Mouse (Mus musculus) embryonic facial prominence, embryonic 12.5 days (tissue): Measurements from ENCODE around the gene Ppil1. TPM values are rescaled to one million over a fixed set of nuclear protein-coding genes. Genes with fewer than 3 reads are reported as not detected.
"Not testable (repeated sequence)": the region's sequence is repeated elsewhere in the genome, so short reads cannot be mapped to it uniquely, and the experiment has no call there.

Experiments used
- ATAC-seq: fragments of 200-750 bp; cut with Nextera tagmentation; 2 replicates; pipeline ENCODE4 v1.8.0; 2017; ENCODE audit not compliant: insufficient number of reproducible peaks, insufficient read depth, low FRiP score, low TSS enrichment
- H3K27ac ChIP-seq: fragments of 300-500 bp; sonication (generic); 2 replicates; pipeline ENCODE4 v1.5.1; 2016; ENCODE audit warnings: mild to moderate bottlenecking
- H3K27me3 ChIP-seq: fragments of 300-500 bp; sonication (generic); 2 replicates; pipeline ENCODE4 v1.6.1; 2016; ENCODE audit warnings: mild to moderate bottlenecking, moderate library complexity
- H3K36me3 ChIP-seq: fragments of 300-500 bp; sonication (generic); 2 replicates; pipeline ENCODE4 v1.6.1; 2016; ENCODE audit warnings: mild to moderate bottlenecking
- H3K4me1 ChIP-seq: fragments of 300-500 bp; sonication (generic); 2 replicates; pipeline ENCODE4 v1.6.1; 2016
- H3K4me2 ChIP-seq: fragments of 300-500 bp; sonication (generic); replicated peaks from 2 replicates; pipeline ENCODE4 v1.6.1; 2016; ENCODE audit warnings: mild to moderate bottlenecking, moderate library complexity
- H3K4me3 ChIP-seq: fragments of 300-500 bp; sonication (generic); 2 replicates; pipeline ENCODE4 v1.5.1; 2016; ENCODE audit warnings: mild to moderate bottlenecking
- H3K9ac ChIP-seq: fragments of 300-500 bp; sonication (generic); 2 replicates; pipeline ENCODE4 v1.6.1; 2016; ENCODE audit warnings: mild to moderate bottlenecking, moderate library complexity
- H3K9me3 ChIP-seq: fragments of 300-500 bp; sonication (generic); 2 replicates; pipeline ENCODE4 v1.6.1; 2016; ENCODE audit warnings: mild to moderate bottlenecking, moderate library complexity
- WGBS: fragments of 180-500 bp; shearing (Covaris S2); methylation state at CpG from one replicate; pipeline ENCODE4 v1.1.7; 2016; 5-methylcytosine and 5-hydroxymethylcytosine counted together
- polyA plus RNA-seq: library from polyadenylated mRNA; unstranded; fragments of >200 nt; fragmentation: Nextera tagmentation; extraction: Ambion mirVana; gene quantifications from 2 replicates; pipeline ENCODE4 v1.2.1, GENCODE M21; 2016

Ppil1 gene
- polyA plus RNA-seq, 1 experiment from 2014 or later, result 154 TPM

DNA sequence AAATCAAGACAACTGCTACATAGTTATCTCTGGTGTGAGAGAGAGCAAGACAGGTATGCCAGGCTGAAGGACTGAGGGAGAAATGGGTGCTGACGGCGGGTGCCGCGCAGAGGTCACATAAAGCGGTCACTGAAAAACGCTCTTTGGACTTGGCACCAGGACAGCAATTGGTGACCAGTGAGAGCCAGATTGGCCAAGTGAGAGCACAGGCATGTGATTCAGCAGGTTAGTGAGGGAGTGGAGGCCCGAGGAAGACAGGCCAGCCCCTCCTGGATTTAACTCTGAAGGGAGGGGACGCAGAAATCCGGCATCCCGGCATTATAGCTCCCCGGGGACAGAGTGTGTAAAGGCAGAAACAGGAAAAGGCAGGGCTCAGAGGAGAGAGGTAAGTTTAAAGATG, 9.9 kb upstream of the Ppil1 start:
- WGBS, result 73% methylated on average over 11 of the region's 11 CpGs
- no peak overlapping the region for H3K9ac ChIP-seq
- H3K4me1 ChIP-seq, result peaks cover 4% of the 10 kb centered on the region
- no peak overlapping the region for H3K27ac ChIP-seq
- H3K36me3 ChIP-seq, result no peaks in the 10 kb centered on the region
- H3K9me3 ChIP-seq, result no peaks in the 10 kb centered on the region
- H3K27me3 ChIP-seq, result no peaks in the 10 kb centered on the region
- ATAC-seq, result no peak
- no peak overlapping the region for H3K4me2 ChIP-seq
- H3K4me3 ChIP-seq, result no peak overlapping the region

DNA sequence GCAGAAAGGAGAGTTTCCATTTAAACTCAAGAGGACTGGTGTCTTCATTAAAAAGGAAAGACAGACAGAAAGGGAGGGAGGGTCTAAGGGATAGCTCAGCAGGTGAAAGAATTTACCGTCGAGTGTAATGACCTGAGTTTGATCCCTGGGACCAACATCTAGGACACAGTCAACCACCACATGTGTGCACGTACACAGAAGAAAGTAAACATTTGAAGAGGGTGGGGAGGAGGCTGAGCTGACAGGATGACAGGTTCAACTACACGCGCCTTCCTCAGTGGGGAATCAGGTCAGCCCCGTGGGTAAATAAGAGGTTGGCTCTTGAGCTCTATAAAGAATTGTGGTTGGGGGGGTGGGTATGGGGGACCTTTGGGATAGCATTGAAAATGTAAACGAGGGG, 9.2 kb upstream of the Ppil1 start:
- Histone ChIP-seq H3K4me3 (no peak overlapping the region), H3K4me1 (peaks cover 6% of the 10 kb centered on the region), H3K4me2 (no peak overlapping the region), H3K27ac (no peak overlapping the region), H3K9ac (no peak overlapping the region), H3K36me3 (no peaks in the 10 kb centered on the region), H3K9me3 (no peaks in the 10 kb centered on the region), H3K27me3 (no peaks in the 10 kb centered on the region)
- 82% methylated on average over 7 of the region's 7 CpGs for WGBS
- ATAC-seq, result no peak

DNA sequence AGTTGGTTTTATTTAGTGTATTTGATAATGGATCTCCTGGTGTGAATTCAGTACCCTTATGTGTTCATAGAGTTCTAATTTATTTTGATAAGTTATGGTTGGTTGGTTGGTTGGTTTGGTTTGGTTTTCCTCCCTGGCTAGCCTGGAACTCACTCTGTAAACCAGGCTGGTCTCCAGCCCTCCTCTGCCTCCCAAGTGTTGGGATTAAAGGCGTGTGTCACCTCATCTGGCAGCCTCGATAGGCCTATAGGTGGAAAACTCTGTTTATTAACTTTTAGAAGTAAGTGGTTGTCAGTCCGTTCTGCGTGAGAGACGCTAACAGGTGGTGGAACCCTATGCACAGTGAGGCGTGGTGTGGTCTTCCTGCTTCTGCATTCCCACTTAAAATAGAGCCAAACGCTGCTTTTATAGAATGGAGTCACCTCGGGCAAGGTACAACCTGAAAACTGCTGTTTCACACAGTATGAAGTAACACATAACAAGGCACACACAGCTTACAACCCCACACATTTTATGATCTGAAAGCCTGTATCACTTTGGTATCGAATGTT, 6.2 kb upstream of the Ppil1 start:
- Histone ChIP-seq H3K9me3 (no peaks in the 10 kb centered on the region), H3K27ac (no peak overlapping the region), H3K27me3 (no peaks in the 10 kb centered on the region), H3K4me2 (peak overlapping the region; percentile 60), H3K9ac (no peak overlapping the region), H3K4me1 (peaks cover 10% of the 10 kb centered on the region), H3K36me3 (no peaks in the 10 kb centered on the region), H3K4me3 (no peak overlapping the region)
- no peak for ATAC-seq
- 93% methylated on average over 9 of the region's 9 CpGs for WGBS

DNA sequence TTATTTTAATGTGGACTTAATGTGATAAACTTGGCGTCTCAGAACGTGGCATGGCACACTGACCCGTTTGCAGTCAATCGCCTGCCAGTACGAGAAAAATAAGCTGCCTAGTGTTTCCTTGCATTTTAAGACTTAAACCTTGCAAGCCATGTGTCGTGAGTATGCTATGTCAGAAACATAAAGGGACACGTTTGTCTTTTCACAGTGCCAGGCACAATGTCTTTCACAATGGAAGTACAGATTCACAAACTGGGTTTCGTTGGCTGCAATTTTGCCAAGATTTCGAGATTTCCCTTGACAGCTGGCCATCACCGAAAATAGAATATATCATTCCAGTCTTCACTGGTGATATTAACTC, 5.3 kb upstream of the Ppil1 start:
- no peaks in the 10 kb centered on the region for H3K27me3 ChIP-seq
- peak overlapping the region; percentile 87 for H3K27ac ChIP-seq
- peak overlapping the region; percentile 91 for H3K9ac ChIP-seq
- 22% methylated on average over 10 of the region's 10 CpGs for WGBS
- peak overlapping the region; percentile 78 for H3K4me3 ChIP-seq
- ATAC-seq, result no peak
- H3K9me3 ChIP-seq, result no peaks in the 10 kb centered on the region
- H3K4me2 ChIP-seq, result peak overlapping the region; percentile 60
- peaks cover 13% of the 10 kb centered on the region for H3K4me1 ChIP-seq
- H3K36me3 ChIP-seq, result no peaks in the 10 kb centered on the region

DNA sequence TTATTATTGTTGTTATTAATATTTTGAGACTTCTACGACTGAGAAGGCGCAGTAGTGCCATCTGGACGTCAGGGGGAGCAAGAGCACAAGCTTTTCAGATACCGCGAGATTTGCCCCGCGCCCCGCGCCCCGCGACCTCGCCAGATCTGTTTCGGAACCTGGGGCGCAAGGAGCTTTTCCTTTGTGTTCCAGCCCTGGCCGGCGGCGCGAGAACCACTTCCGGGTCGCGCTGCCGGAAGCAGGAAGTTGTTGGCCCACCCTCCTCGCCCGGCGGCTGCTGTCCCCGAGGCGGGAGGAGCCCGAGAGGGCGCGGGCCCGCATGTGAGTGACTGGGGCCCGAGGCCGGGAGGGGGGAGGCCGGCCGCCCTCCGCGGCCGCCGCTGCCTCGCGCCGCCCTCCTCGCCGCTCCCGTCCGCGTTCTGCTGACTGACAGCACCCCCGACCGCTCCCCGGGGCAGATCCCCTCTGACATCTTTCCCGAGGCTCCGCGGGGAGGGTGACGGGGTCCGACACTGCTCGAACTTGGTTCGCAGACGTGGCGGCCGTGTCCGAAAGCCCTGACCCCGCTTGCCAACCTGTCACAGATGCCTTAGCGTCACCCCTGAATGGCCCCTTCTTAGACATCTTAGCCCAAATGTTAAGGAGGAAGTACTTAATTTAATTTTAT, 4.8 kb upstream of the Ppil1 start, which contains the start of gene BC004004:
TSS of gene BC004004 (plus strand) at position 107 of the 667 bp plus-strand sequence.
- H3K9me3 ChIP-seq, result no peaks in the 10 kb centered on the region
- peak within 1 kb of the TSS; percentile 78 for H3K4me3 ChIP-seq
- no peaks in the 10 kb centered on the region for H3K36me3 ChIP-seq
- peak within 1 kb of the TSS; percentile 60 for H3K4me2 ChIP-seq
- peak within 1 kb of the TSS; percentile 91 for H3K9ac ChIP-seq
- peak within 1 kb of the TSS; percentile 87 for H3K27ac ChIP-seq
- under 1% methylated on average over 47 of the region's 63 CpGs for WGBS
- peak; percentile 64; the same call in 1 of the 2 replicates for ATAC-seq
- peaks cover 14% of the 10 kb centered on the region for H3K4me1 ChIP-seq
- H3K27me3 ChIP-seq, result no peaks in the 10 kb centered on the region

DNA sequence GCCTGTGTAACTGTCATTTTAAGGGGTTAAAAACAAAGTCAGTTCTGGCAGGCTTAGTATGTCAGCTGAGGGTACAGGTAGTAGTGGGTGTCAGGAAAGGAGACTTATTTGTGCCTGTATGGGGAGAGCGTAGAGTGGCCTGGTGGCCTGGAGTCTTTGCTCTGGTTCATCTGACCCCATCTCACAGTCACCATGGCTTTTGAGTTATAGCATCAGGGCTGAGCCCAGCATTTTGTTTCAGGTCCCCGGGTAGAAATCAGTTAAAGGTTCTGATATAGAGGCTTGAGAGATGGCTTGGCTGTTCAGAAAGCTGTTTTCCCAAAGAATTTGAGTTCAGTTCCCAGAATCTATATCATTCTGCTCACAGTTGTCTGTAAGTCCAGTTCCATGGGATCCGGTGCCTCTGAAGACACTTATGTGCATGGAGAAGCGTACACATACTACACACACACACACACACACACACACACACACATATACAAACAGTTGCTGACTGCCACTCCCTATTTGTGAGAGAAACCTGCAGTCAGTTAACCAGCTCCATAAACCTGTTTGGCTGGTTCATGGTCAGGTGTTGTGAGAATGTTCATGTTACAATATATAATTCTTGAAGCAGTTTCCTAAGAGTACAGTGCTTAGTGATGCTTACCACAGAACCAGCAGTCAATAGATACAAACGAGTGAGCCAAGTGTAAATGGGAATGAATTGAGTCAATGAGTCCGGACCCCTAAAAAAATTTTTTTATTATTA, 4.1 kb upstream of the Ppil1 start:
- 0 out of 2 replicates have a peak overlapping the region, but pooled peaks have one; percentile 91 for H3K9ac ChIP-seq
- H3K9me3 ChIP-seq, result no peaks in the 10 kb centered on the region
- no peaks in the 10 kb centered on the region for H3K27me3 ChIP-seq
- peaks cover 16% of the 10 kb centered on the region for H3K4me1 ChIP-seq
- WGBS, result 61% methylated on average over 6 of the region's 6 CpGs
- peak overlapping the region; percentile 60 for H3K4me2 ChIP-seq
- H3K4me3 ChIP-seq, result peak overlapping the region; percentile 78
- no peaks in the 10 kb centered on the region for H3K36me3 ChIP-seq
- no peak; the same call in 1 of the 2 replicates for ATAC-seq
- peak overlapping the region; percentile 87 for H3K27ac ChIP-seq

DNA sequence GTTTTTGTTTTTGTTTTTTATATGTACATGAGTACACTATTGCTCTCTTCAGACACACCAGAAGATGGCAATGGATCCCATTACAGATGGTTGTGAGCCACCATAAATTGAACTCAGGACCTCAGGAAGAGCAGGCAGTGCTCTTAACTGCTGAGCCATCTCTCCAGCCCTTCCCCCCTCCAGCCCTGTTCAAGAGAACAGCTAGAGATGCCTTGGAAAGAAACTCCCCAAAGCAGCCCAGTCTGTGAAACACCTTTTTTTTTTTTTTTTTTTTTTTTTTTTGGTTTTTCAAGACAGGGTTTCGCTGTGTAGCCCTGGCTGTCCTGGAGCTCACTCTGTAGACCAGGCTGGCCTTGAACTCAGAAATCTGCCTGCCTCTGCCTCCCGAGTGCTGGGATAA, 3.1 kb upstream of the Ppil1 start:
- H3K4me1 ChIP-seq, result peaks cover 26% of the 10 kb centered on the region
- not testable (repeated sequence) for ATAC-seq, H3K27me3 ChIP-seq, H3K9ac ChIP-seq, H3K27ac ChIP-seq, H3K4me2 ChIP-seq, H3K9me3 ChIP-seq, H3K36me3 ChIP-seq, H3K4me3 ChIP-seq
- 94% methylated on average over 2 of the region's 2 CpGs for WGBS

DNA sequence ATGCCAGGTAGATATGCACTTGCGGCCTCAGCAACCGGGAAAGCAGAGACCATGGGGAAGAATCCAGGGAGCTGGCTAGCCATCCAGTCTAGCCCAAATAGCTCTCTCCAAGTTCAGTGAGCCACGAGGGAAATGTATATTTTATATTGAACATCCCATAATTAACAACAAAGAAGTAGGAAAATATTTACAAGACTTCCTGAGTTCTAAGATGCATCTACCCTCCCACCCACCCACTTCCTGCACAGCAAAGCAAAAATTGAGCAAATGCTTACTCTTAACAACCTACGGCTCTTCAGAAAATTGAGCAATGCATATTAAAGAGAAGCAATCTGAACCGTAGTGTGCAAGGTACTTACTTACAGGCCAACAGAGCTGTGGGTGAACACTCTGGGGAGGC, 774 bp upstream of the Ppil1 start:
- H3K4me3 ChIP-seq, result 0 out of 2 replicates have a peak overlapping the region, but pooled peaks have one; percentile 89
- H3K9me3 ChIP-seq, result no peaks in the 10 kb centered on the region
- H3K36me3 ChIP-seq, result peaks cover 21% of the 10 kb centered on the region
- peak overlapping the region; percentile 79 for H3K9ac ChIP-seq
- H3K27ac ChIP-seq, result peak overlapping the region; percentile 99
- no peaks in the 10 kb centered on the region for H3K27me3 ChIP-seq
- 87% methylated on average over 5 of the region's 5 CpGs for WGBS
- H3K4me2 ChIP-seq, result peak overlapping the region; percentile 59; the same call in 1 of the 2 replicates
- no peak for ATAC-seq
- H3K4me1 ChIP-seq, result peaks cover 32% of the 10 kb centered on the region

DNA sequence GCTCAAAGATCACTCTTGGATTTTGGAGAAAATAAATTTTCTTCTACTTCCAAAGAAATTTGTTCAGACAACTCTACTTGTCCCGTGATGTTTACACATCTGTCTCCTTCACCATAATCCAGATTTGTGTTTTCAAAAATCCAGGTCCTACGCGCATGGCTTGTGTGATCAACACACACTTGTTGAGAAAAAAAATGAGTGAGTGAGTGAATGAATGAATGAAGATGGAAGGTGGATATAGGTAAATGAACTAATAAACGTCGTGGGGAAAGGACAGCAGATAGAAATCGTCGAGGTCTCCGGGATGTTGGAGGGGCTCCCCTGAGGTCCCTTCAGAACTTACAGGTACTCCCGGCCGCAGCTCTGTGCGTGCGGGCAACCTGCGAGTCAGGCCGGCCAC, 569 bp downstream of the Ppil1 start:
- 1% methylated on average over 14 of the region's 14 CpGs for WGBS

DNA sequence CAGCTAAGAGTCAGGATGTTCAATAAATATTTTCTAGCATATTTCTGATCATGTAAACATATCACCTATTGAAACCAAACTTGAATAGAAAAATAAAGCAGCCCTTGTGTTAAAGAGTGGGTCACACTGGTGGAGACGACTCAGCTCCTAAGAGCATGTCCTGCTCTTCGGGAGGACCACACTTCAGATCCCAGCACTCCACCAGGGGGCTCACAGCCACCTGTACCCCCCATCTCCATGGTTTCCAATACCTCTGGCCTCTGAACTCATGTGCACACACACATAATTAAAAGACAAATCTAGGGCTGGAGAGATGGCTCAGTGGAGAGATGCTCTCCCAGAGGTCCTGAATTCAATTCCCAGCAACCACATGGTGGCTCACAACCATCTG, 1.7 kb downstream of the Ppil1 start:
- Histone ChIP-seq H3K36me3 (peaks cover 36% of the 10 kb centered on the region), H3K4me2 (peak overlapping the region; percentile 59), H3K4me1 (peaks cover 23% of the 10 kb centered on the region), H3K4me3 (no peak overlapping the region), H3K27ac (no peak overlapping the region), H3K9ac (peak overlapping the region; percentile 28; the same call in 1 of the 2 replicates), H3K9me3 (no peaks in the 10 kb centered on the region), H3K27me3 (no peaks in the 10 kb centered on the region)
- ATAC-seq, result no peak
- 61% methylated on average over 2 of the region's 2 CpGs for WGBS

More for the DNA sequence above, 569 bp downstream of the Ppil1 start:
- no peak for ATAC-seq
- Histone ChIP-seq H3K36me3 (peaks cover 24% of the 10 kb centered on the region), H3K4me2 (peak overlapping the region; percentile 59), H3K4me1 (peaks cover 29% of the 10 kb centered on the region), H3K9ac (peak overlapping the region; percentile 79), H3K27me3 (no peaks in the 10 kb centered on the region), H3K4me3 (peak overlapping the region; percentile 89), H3K9me3 (no peaks in the 10 kb centered on the region), H3K27ac (peak overlapping the region; percentile 99)

DNA sequence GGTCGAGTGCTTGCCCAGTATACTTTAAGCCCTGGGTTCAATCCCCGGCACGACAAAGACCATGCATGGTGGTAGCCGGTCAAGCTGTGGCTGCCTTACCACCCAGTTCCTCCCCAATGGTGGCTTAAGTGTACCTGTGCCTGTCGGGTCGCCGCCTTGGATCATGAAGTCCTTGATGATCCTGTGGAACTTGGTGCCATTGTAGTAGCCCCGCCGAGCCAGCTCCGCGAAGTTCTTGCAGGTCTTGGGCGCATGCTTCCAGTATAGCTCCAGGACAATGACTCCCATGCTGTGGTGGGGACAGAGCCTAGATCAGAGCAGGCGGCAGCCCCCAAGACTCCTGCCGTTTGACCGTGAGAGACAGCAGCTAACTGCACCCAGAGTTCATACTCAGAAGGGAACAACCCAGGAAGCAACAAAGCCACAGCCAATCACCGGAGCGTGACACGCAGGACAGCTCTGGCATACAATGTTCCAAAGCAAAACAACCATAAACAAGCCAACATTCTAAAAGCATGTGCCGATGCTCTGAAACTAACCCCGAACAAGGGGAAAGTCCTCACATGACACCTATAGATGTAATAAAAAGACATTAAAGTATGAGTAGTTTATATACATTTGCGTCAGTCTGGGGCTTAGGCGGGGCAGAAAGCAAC, 2.3 kb downstream of the Ppil1 start:
- 0 out of 2 replicates have a peak overlapping the region, but pooled peaks have one; percentile 28 for H3K9ac ChIP-seq
- peak overlapping the region; percentile 59 for H3K4me2 ChIP-seq
- 92% methylated on average over 22 of the region's 22 CpGs for WGBS
- no peaks in the 10 kb centered on the region for H3K27me3 ChIP-seq
- peaks cover 23% of the 10 kb centered on the region for H3K4me1 ChIP-seq
- no peaks in the 10 kb centered on the region for H3K9me3 ChIP-seq
- peaks cover 41% of the 10 kb centered on the region for H3K36me3 ChIP-seq
- no peak overlapping the region for H3K27ac ChIP-seq
- no peak overlapping the region for H3K4me3 ChIP-seq
- no peak for ATAC-seq
